Mouse (Mus musculus): ENCODE results near the gene Lmtk3.

The Lmtk3 gene
- long read RNA-seq, experiment 1: 0 reads
- long read RNA-seq, experiment 2: 0 reads

GRCm38 (mm10) chr7:45783511-45784091, at the start of gene Lmtk3:
Gene Lmtk3, plus strand, starts transcription at chr7:45783738.
- intact Hi-C loops (cut with DNase I): no loop called here

DNA sequence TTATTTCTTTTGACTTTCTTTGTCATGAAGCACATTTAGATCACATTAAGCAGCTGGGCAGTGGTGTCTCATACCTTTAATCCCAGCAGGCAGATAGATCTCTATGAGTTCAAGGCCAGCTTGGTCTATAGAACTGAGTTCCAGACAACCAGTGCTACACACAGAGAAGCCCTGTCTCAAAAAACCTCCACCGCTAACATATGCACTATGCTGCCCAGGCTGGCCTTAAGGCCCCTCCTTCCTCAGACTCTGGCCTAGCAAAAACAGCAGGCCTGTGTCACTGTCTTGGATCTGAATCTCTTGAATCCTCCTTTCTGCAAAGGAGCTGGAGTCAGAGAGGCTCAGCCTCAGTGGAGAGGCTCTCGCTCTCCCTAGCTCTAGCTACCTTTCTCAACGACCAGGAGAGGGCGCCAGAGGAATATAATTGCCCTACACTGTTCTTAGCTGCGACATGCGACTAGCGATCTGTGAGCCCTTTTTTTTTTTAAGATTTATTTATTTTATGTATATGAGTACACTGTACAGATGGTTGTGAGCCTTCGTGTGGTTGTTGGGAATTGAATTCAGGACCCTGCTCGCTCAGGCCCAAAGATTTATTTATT, 44.3 kb upstream of the Lmtk3 start:
- intact Hi-C loops (cut with DNase I): loop anchor here (1.0 to 5.0 kb wide), 3 partner anchors 62 to 268 kb away; no protein-coding TSS in a partner anchor

GRCm38 (mm10) chr7:45739820-45740219, 43.7 kb upstream of the Lmtk3 start:
- intact Hi-C loops (cut with DNase I): loop anchor here (1.0 to 5.0 kb wide), 3 partner anchors 61 to 267 kb away; no protein-coding TSS in a partner anchor

DNA sequence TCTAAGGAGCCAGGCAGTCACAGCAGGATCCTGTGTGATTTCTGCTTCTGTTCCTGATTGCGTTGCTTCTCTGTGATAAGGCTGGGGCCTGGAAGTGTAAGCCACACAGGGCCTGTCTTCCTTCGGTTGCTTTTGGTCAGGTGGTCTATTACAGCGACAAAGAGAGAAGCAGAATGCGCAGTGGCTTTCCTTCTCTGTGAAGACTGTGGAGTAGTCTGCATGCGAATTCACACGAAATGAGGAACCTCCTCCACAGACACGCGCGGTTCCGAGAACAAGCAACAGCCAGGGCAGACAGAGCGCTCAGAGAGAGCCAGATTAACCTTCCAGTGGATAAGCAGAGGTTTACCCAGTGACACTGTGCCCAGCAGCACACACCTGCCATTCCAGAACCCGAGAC, 42.2 kb upstream of the Lmtk3 start:
- intact Hi-C loops (cut with DNase I): no loop called here

GRCm38 (mm10) chr7:45741777-45742176, 41.8 kb upstream of the Lmtk3 start:
- intact Hi-C loops (cut with DNase I): no loop called here

DNA sequence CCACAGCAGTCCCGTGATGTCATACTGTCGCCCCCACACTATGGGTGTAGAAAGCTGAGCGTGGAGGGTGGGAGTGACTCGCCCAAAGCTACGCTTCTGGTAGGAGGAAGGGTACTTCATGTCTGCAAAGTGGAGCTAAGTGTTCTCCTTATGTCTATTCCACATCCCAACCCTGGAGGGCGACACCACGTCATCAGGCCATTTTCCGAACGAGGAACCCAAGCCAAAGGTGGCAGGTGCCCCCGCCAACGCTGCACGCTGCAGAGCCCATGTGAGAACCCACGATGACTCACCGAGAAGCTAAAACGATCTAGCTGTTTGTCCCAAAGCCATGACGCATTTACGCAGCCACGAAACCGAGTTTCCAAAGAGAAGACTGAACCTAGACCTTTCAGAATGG, 41.2 kb upstream of the Lmtk3 start:
- intact Hi-C loops (cut with DNase I): no loop called here

GRCm38 (mm10) chr7:45744387-45744786, 39.2 kb upstream of the Lmtk3 start:
- intact Hi-C loops (cut with DNase I): no loop called here

GRCm38 (mm10) chr7:45746518-45746917, 37.0 kb upstream of the Lmtk3 start:
- intact Hi-C loops (cut with DNase I): no loop called here

GRCm38 (mm10) chr7:45747450-45747849, 36.1 kb upstream of the Lmtk3 start:
- intact Hi-C loops (cut with DNase I): no loop called here

DNA sequence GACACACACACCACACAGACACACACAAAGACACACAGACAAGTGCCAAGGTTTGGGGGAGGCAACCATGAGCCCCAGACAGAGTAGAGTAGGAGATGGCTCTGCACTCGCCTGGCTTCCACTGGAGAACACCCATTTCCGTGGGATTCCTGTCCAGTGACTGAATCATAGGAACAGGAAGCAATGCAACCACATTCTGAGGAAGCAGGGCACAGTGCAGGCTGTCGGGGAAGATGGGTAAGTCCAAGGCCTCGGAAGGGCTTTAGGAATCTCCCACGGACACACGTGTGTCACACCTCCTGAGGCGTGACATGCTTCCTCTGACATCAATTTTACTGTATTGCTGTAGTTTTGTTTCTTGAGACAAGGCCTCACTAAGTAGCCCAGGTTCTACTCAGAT, 35.4 kb upstream of the Lmtk3 start:
- intact Hi-C loops (cut with DNase I): no loop called here

DNA sequence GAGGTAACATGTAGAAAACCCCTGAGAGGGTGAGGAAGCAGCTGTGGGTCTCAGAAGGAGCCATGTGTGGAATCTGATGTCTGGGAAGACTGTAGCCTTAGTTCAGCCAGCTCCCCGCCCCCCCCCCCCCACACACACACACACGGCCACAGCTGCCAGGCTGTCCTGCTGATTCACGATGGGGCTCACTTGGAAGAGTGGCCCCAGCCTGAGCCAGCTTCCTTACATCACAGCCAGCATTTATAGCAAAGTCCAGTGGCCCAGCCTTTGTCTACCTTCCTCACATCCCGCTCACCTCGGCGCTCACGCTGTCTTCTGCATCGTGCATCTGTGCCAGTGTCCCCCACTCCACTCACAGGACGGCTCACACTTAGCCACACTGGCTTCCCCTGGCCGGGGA, 34.1 kb upstream of the Lmtk3 start:
- intact Hi-C loops (cut with DNase I): no loop called here

- intact Hi-C loops (cut with DNase I): no loop called here
These were observed 33.4 kb upstream of the Lmtk3 start for GRCm38 (mm10) chr7:45750162-45750561.

DNA sequence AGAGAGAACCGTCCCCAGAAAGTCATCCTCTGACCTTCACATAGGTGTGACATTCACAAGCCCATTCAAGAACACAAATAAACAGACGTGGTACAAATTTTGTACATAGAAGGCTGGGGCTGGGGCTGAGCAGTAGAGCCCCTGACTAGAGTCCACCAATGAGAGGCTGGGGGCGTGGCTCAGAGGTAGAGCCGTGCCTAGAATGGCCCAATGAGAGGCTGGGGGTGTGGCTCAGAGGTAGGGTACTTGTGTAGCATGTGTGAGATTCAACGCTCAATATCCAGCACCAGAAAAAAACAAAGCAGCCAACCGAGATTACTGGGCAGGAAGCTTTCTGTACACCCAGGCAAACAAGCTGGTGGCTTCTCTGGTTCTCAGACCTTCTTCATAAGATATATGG, 27.8 kb upstream of the Lmtk3 start:
- intact Hi-C loops (cut with DNase I): no loop called here

GRCm38 (mm10) chr7:45759400-45759799, 24.1 kb upstream of the Lmtk3 start:
- intact Hi-C loops (cut with DNase I): no loop called here

- intact Hi-C loops (cut with DNase I): no loop called here
These were observed 23.4 kb upstream of the Lmtk3 start for GRCm38 (mm10) chr7:45760151-45760550.

GRCm38 (mm10) chr7:45765995-45766394, 17.5 kb upstream of the Lmtk3 start:
- intact Hi-C loops (cut with DNase I): no loop called here

DNA sequence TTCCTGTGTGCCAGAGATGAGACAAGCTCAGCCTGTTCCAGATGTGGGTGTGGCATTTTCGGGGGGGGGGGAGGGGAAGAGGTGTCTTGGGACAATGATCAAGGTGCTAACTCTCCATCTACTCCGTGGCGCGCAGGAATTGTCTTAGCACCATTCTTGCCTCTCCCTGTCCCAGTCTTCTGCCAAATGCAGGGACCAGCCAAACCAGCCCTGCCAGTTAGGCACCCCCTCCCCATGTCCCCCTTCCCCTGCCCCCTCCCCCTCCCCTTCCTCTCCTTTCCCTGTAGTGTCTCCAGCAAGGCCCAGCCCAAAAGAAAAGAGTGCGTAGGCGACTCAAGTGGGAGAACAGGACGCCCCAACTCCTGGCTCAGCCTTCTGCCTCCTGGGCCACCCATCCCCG, 16.8 kb upstream of the Lmtk3 start:
- intact Hi-C loops (cut with DNase I): no loop called here

DNA sequence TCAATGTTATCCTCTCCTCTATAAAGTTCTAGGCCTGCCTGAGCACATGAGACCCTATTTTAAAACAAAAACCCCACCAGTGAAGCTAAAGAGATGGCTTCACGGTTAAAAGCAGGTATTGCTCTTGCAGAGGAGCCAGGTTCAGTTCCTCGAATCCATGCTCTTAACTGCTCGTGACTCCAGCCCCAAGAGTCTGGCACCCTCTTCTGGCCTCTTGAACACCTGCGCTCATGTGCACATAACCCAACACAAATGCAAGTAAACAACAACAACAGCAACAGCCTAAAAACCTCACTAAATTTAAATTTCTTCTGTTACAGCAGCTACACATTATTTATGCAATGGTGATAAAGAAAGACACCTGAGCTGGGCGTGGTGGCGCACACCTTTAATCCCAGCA, 16.0 kb upstream of the Lmtk3 start:
- intact Hi-C loops (cut with DNase I): no loop called here

GRCm38 (mm10) chr7:45770427-45771082, 13.0 kb upstream of the Lmtk3 start:
- intact Hi-C loops (cut with DNase I): no loop called here

- intact Hi-C loops (cut with DNase I): no loop called here
These were observed 12.4 kb upstream of the Lmtk3 start for GRCm38 (mm10) chr7:45771101-45771500.

- intact Hi-C loops (cut with DNase I): no loop called here
These were observed 8.3 kb upstream of the Lmtk3 start for GRCm38 (mm10) chr7:45775237-45775636.

GRCm38 (mm10) chr7:45779081-45779641, 4.4 kb upstream of the Lmtk3 start:
- intact Hi-C loops (cut with DNase I): no loop called here
